Mouse (Mus musculus) heart, adult 2 months (tissue): ENCODE measurements around the gene Lingo1. TPM values are rescaled to one million over a fixed set of nuclear protein-coding genes. Genes with fewer than 3 reads are reported as not detected.

ENCODE experiments used
- DNase-seq, 2 experiments: peaks; one replicate each; pipeline ENCODE4 v3.0.0; 2021
- H3K27ac ChIP-seq: fragments of 200-600 bp; 2 replicates; pipeline ENCODE4 v1.8.1; 2022
- H3K27me3 ChIP-seq: fragments of 200-500 bp; 2 replicates; pipeline ENCODE4 v1.6.1; 2012; ENCODE audit warnings: mild to moderate bottlenecking, low read length, inconsistent platforms, mixed read lengths; ENCODE audit not compliant: control insufficient read depth, insufficient read depth
- H3K36me3 ChIP-seq: fragments of 200-500 bp; 2 replicates; pipeline ENCODE4 v1.6.1; 2012; ENCODE audit warnings: low read length, inconsistent platforms; ENCODE audit not compliant: control insufficient read depth, insufficient read depth
- H3K4me1 ChIP-seq: fragments of 200-500 bp; 2 replicates; pipeline ENCODE4 v1.6.1; 2011; ENCODE audit warnings: low read length; ENCODE audit not compliant: control insufficient read depth, insufficient read depth
- H3K4me3 ChIP-seq: fragments of 200-600 bp; 2 replicates; pipeline ENCODE4 v1.8.1; 2022
- H3K79me2 ChIP-seq: fragments of 200-500 bp; replicated peaks from 2 replicates; pipeline ENCODE4 v1.6.1; 2012; ENCODE audit warnings: mild to moderate bottlenecking, inconsistent platforms, low read length, moderate library complexity, mixed read lengths; ENCODE audit not compliant: control insufficient read depth, insufficient read depth
- H3K9ac ChIP-seq: fragments of 200-500 bp; 2 replicates; pipeline ENCODE4 v1.6.1; 2012; ENCODE audit warnings: low read depth, mild to moderate bottlenecking, control low read depth, inconsistent platforms, low read length, mixed read lengths
- CTCF ChIP-seq: fragments of 200-600 bp; IDR thresholded peaks from 2 replicates; pipeline ENCODE4 v1.8.1; 2022; ENCODE audit warnings: antibody characterized with exemption, mild to moderate bottlenecking, moderate library complexity
- EP300 ChIP-seq: fragments of 200-500 bp; IDR thresholded peaks from 2 replicates; pipeline ENCODE4 v1.6.1; 2011; ENCODE audit warnings: low read depth, low read length, control low read depth; ENCODE audit not compliant: insufficient read depth
- POLR2A ChIP-seq: fragments of 200-500 bp; IDR thresholded peaks from 2 replicates; pipeline ENCODE4 v1.6.1; 2011; ENCODE audit warnings: mild to moderate bottlenecking, low read depth, low read length, control low read depth; ENCODE audit not compliant: insufficient read depth
- WGBS: fragments of 180-500 bp; shearing (Covaris S2); methylation state at CpG from one replicate; pipeline ENCODE4 v1.1.7; 2018; 5-methylcytosine and 5-hydroxymethylcytosine counted together
- intact Hi-C: fragments of 180-260 bp; cut with DNase I; formaldehyde crosslinking; loops from one replicate; pipeline ENCODE4 v1.15.1; 2025
- polyA plus RNA-seq: library from polyadenylated mRNA; depleted of rRNA; stranded (reverse); fragments of >200 nt; gene quantifications from 2 replicates; pipeline ENCODE4 v1.2.3, GENCODE M21; 2012
- total RNA-seq, 2 experiments: library from RNA; stranded (reverse); gene quantifications; 2 replicates each; pipeline ENCODE4 v1.2.3; 2021

Gene Lingo1
- total and polyA plus RNA-seq, 3 experiments, result 1.2 to 5.5 (median 1.3) TPM

GRCm38 (mm10) chr9:56727703-56728684 is 68.3 kb downstream of the Lingo1 start:
- 29% methylated on average over 15 of the region's 15 CpGs for WGBS
- Histone ChIP-seq H3K9ac (no peak overlapping the region), H3K27me3 (no peaks in the 10 kb centered on the region), H3K79me2 (no peaks in the 10 kb centered on the region), H3K4me3 (no peak overlapping the region), H3K4me1 (no peaks in the 10 kb centered on the region), H3K27ac (no peak overlapping the region), H3K36me3 (no peaks in the 10 kb centered on the region)
- peak; percentile 61 to 69 for DNase-seq
- no peak for TF ChIP-seq POLR2A
- no peak for TF ChIP-seq EP300
- no peak for TF ChIP-seq CTCF
- intact Hi-C loops, result loop anchor here (5.0 to 10.0 kb wide), 2 partner anchors 96 to 97 kb away; no protein-coding TSS in a partner anchor

GRCm38 (mm10) chr9:56725814-56726213 is 70.5 kb downstream of the Lingo1 start:
- H3K4me1 ChIP-seq, result no peaks in the 10 kb centered on the region
- peak; percentile 30 to 68 for DNase-seq
- intact Hi-C loops, result loop anchor here (1.0 to 10.0 kb wide), 3 partner anchors 72 to 99 kb away; no protein-coding TSS in a partner anchor

GRCm38 (mm10) chr9:56722089-56722825 is 74.0 kb downstream of the Lingo1 start:
- Histone ChIP-seq H3K36me3 (no peaks in the 10 kb centered on the region), H3K9ac (no peak overlapping the region), H3K79me2 (no peaks in the 10 kb centered on the region), H3K27ac (no peak overlapping the region), H3K27me3 (no peaks in the 10 kb centered on the region), H3K4me3 (no peak overlapping the region), H3K4me1 (no peaks in the 10 kb centered on the region)
- 65% methylated on average over 11 of the region's 11 CpGs for WGBS
- DNase-seq, result no peak
- TF ChIP-seq CTCF (no peak), EP300 (no peak), POLR2A (no peak)
- intact Hi-C loops, result loop anchor here (10.0 kb wide), 1 partner anchor 103 kb away; no protein-coding TSS in a partner anchor

More at GRCm38 (mm10) chr9:56725814-56726213, 70.5 kb downstream of the Lingo1 start:
- TF ChIP-seq POLR2A, result no peak
- peak; percentile 89 for TF ChIP-seq CTCF
- TF ChIP-seq EP300, result no peak
- WGBS, result 29% methylated on average over 2 of the region's 2 CpGs
- Histone ChIP-seq H3K9ac (no peak overlapping the region), H3K4me3 (no peak overlapping the region), H3K36me3 (no peaks in the 10 kb centered on the region), H3K79me2 (no peaks in the 10 kb centered on the region), H3K27ac (no peak overlapping the region), H3K27me3 (no peaks in the 10 kb centered on the region)

GRCm38 (mm10) chr9:56718984-56719383 is 77.3 kb downstream of the Lingo1 start:
- intact Hi-C loops, result no loop called here
- 66% methylated on average over 3 of the region's 3 CpGs for WGBS
- TF ChIP-seq POLR2A (no peak), CTCF (no peak), EP300 (no peak)

GRCm38 (mm10) chr9:56716565-56716964 is 79.7 kb downstream of the Lingo1 start:
- Histone ChIP-seq H3K36me3 (no peaks in the 10 kb centered on the region), H3K27me3 (no peaks in the 10 kb centered on the region), H3K4me1 (no peaks in the 10 kb centered on the region), H3K9ac (no peak overlapping the region), H3K27ac (no peak overlapping the region), H3K4me3 (no peak overlapping the region), H3K79me2 (no peaks in the 10 kb centered on the region)
- WGBS, result 94% methylated on average over 3 of the region's 3 CpGs
- TF ChIP-seq POLR2A (no peak), EP300 (no peak), CTCF (no peak)
- DNase-seq, result no peak
- intact Hi-C loops, result no loop called here

More at GRCm38 (mm10) chr9:56718984-56719383, 77.3 kb downstream of the Lingo1 start:
- no peak overlapping the region for H3K9ac ChIP-seq
- H3K4me3 ChIP-seq, result no peak overlapping the region
- H3K79me2 ChIP-seq, result no peaks in the 10 kb centered on the region
- H3K27ac ChIP-seq, result no peak overlapping the region
- no peaks in the 10 kb centered on the region for H3K36me3 ChIP-seq
- H3K4me1 ChIP-seq, result no peaks in the 10 kb centered on the region
- DNase-seq, result no peak
- H3K27me3 ChIP-seq, result no peaks in the 10 kb centered on the region

GRCm38 (mm10) chr9:56716066-56716465 is 80.2 kb downstream of the Lingo1 start:
- TF ChIP-seq CTCF, result no peak
- TF ChIP-seq EP300, result no peak
- TF ChIP-seq POLR2A, result no peak
- no peaks in the 10 kb centered on the region for H3K36me3 ChIP-seq
- no peak overlapping the region for H3K9ac ChIP-seq
- no peaks in the 10 kb centered on the region for H3K27me3 ChIP-seq
- DNase-seq, result no peak
- WGBS, result 88% methylated on average over 3 of the region's 3 CpGs
- no peaks in the 10 kb centered on the region for H3K79me2 ChIP-seq
- no peak overlapping the region for H3K4me3 ChIP-seq
- intact Hi-C loops, result no loop called here
- no peak overlapping the region for H3K27ac ChIP-seq
- H3K4me1 ChIP-seq, result no peaks in the 10 kb centered on the region
